Mouse (Mus musculus): Measurements from ENCODE around the gene Lpar3.
A peak's percentile ranks its signal among the peaks of the same experiment; 100 is the strongest.

The Lpar3 gene

GRCm38 (mm10) chr3:146260203-146260602 lies 39.4 kb downstream of the Lpar3 start:
- no peak for DNase-seq (ENCODE audit: low spot score)

DNA sequence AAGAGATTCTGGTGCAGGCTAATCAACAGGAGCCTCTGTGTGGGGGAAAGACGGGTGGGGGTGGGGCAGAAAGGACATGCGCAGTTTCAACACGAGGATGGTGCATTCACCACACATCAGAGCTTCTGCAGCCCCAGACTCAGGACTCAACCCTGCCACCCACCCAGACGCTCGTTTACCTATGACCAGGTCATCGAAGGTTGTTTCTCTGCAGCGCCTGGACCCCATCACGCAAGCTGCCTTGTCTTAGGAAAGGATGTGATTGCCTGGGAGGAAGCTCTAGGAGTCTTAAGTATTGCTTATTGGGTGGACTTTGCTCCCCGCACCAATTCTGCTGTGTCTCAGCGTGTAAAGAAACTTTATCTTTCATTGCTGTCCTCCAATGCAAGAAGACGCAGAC lies 40.1 kb downstream of the Lpar3 start:
- DNase-seq (ENCODE audit: low spot score) = no peak

DNA sequence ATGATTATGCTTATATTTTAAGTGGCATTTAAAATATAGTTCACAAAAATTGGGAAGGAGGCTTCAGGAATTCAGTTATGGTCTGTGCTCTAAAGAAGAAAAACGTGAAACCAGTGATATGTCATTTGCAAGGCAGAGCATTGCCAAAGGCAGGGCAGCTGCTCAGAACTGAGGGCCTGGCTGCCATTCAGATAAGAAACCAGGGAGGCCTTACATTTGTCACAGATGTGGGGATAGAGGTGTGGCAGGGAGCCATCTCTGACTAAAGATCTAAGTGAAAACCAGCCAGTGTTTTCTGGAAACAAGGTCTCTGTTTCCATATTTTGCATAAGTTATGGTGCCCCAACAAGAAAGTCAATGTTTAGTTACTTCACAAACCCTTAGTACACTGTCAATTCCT lies 41.8 kb downstream of the Lpar3 start:
- DNase-seq (ENCODE audit: low spot score) = no peak

DNA sequence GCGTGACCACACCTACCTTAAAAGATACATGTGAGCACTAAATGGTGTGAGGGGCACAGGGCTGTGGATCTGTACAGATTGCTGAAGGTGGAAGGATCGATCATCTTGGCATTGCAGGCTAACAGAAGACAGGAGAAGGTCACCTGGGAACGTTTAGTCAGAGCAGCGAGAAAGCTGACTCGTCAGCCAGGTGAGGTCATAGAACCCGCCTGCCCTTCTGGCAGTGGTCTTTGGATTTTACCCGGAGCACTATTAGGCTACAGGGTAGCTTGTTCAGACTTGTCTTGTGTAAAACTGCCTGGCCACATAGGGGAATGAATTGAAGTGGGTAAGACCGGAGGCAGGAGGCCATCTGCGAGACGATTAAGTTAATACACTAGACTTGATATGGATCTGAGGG lies 43.4 kb downstream of the Lpar3 start:
- no peak for DNase-seq (ENCODE audit: low spot score)

GRCm38 (mm10) chr3:146265545-146266130 lies 44.9 kb downstream of the Lpar3 start:
- no peak for DNase-seq (ENCODE audit: low spot score)

DNA sequence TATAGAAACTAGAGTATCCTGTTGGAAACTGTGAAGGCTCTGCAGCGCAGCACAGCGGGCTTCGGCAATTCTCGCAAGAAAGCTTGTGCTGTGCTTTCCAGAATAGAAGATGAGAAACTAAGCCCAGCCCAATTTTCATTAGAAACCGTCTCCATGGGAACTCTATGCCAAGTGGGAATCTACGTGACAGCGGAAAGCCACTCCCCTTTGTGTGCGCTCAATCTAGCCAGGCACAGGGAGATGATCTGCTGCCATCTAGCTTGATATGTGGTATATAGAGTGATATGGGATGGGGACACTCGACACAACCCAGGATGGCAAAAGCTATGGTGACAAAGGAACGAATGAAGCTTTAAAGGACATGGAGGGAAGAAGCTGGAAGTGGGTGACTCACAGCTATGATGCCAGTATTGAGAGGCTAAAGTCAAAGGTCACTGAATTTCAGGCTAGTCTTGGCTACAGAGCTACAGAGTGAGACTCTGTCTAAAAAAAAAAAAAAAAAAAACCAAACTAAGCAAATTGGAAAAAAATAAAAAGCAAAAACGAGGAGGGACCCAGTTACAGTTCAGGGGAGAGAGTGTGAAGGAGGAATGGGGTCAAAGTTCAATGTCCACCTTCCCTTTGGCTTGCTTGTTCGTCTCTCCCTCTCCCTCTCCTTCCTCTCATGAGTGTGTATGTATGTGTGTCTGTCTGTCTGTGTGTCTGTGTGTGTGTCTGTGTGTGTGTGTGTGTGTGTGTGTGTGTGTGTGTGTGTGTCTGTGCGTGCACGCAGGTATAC lies 47.5 kb downstream of the Lpar3 start:
- no peak for DNase-seq (ENCODE audit: low spot score)

DNA sequence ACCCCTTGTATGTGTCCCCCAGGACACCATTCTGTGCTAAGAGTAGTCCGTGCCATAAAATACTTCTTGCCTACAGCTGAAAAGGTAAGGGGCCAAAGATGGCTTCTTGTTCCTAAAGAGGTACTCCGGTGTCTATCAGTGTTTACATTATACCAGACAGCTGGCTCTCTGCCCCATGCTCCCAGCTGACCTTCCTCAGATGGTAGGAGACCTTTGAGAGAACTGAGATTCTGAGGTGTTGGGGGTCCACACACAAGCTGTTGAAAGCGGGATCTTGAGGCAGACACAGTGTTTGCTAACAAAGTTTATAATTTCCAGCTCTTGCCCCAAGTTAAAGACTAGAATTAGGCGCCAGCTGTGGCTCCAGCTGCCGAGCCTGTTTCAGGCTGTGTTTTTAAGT lies 53.7 kb downstream of the Lpar3 start:
- DNase-seq (ENCODE audit: low spot score) = peak; percentile 33

GRCm38 (mm10) chr3:146275360-146276025 lies 54.7 kb downstream of the Lpar3 start:
- DNase-seq (ENCODE audit: low spot score) = no peak

DNA sequence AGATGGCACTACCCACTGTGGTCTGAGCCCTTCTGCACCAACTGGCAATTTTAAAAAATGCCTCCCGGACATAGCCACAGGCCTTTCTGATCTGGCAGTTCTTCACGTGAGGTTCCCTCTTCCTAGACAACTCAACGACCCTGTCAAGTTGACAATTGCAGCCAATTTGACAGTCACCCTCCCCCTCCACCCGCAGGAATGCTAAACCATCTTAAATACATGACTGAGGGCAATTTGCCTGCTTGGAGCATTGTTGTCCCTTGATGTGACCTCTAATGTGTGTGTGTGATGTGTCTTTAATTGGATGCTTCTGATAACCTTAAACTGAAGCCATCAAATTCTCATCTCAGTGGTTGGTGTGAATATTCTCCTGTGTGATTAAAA lies 55.3 kb downstream of the Lpar3 start:
- no peak for DNase-seq (ENCODE audit: low spot score)

- DNase-seq (ENCODE audit: low spot score) = no peak
Observed at GRCm38 (mm10) chr3:146276991-146277390, 56.2 kb downstream of the Lpar3 start.

GRCm38 (mm10) chr3:146277456-146277855 lies 56.7 kb downstream of the Lpar3 start:
- no peak for DNase-seq (ENCODE audit: low spot score)

DNA sequence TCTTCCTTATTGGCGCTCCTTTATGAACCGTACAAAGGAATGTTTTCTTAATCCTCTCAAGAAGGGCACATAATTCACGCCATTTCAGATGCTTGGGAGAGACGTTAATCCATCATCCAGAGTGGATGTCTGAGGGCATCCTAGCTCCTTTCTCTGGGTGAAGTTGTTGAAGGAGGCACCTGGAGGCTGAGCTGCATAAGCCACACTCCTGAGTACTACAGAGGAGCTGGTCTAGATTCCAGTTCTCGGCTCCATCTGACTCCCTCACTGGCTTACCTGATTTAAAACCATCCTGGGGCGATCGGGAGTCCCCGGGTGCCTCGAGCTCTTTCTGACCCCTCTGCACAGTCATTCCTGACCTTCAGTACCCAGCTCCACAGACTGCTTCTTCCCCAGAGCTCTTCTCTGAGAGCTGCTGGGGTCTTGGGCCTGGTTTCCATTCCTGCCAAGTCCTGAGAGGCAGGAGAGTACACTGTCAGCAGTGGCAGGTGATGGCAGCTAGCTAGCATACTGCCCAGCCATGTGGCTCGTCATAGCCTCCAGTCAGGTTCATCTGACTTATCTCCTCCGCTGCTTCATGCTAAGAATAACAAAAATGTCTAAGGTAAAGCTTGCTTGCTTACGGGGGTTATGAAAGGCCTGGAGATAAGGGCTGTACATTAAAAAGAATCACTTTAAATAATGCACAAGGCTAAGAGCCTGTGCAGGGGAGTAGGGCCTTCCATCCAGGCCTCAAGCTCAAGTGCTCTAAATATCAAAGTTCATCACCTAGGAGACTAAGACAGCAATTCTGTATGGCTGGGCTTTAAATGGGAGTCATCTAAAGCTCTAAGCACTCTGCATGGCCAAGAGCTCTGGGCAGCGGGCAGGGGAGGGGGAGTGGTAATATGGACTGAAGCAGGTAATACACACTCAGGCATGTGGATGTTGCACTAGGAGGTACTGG lies 57.7 kb downstream of the Lpar3 start:
- peak; percentile 40 for DNase-seq (ENCODE audit: low spot score)

DNA sequence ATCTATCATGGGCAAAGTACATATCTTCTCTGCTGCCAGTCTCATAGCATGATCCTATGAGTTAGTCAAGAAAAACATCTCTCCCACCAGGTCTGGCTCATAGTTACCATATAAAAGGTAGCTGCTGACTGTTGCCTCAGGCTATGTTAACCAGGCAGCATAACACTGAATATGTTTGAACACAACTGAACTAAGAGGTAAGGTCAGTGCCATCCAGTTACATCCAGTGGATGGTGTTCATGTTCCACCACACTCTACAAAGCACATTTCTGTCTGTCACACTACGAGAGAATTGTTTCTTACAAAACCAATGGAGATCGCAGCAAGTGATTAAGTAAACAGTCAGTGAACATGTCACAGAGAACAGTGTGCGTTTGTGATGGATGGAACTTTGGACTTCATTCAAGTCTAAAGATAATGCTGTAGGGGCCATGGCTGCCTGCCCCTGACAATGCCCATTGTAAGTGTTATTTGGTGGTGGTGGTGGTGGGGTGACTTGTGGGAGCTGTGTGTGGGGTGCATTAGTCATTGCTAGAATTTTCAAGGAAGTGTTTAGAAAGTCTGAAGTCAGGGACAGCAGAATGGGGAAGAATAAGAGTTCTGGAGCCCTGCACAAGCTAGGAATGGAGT lies 63.1 kb downstream of the Lpar3 start:
- no peak for DNase-seq (ENCODE audit: low spot score)

- DNase-seq (ENCODE audit: low spot score) = no peak
Observed at GRCm38 (mm10) chr3:146286118-146286517, 65.4 kb downstream of the Lpar3 start.

GRCm38 (mm10) chr3:146291928-146292327 lies 71.2 kb downstream of the Lpar3 start:
- DNase-seq (ENCODE audit: low spot score) = no peak

DNA sequence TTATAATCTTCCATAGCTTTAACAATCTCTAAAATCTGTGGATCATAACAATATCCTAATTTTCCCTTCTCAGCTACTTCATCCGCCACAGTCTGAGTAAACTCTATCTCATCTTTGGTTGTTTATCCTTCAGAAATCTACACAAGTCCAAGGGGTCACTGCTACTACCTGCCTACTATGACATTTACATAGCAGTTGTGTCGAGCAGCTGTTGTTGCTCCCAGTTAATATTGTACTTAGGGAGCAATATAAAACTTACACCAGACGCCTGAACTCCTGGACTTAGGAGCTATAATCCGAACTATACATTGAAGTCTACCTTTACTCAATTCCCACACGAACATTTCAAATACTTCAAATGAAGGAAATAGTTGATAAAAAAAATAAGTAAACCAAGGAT lies 71.8 kb downstream of the Lpar3 start:
- no peak for DNase-seq (ENCODE audit: low spot score)

DNA sequence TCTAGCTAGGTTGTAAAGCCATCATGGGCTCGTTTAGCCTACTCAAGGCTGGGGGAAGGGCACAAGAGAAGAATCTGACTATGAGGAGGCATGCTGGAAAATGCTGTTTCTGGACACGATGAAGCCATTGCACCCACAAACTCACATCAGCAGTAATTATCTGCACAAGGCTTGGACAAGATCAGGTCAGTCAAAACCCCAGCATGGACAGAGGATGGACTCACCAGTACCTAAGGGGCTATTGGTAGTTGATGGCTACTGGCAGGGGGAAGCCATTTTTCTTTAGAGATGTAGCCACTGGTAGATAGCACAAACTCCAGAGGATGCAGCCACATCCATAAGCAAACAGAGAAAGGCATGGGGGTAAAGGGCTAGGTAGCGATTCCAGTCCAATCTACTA lies 81.7 kb downstream of the Lpar3 start:
- no peak for DNase-seq (ENCODE audit: low spot score)

- DNase-seq (ENCODE audit: low spot score) = no peak
Observed at GRCm38 (mm10) chr3:146303194-146303593, 82.4 kb downstream of the Lpar3 start.

DNA sequence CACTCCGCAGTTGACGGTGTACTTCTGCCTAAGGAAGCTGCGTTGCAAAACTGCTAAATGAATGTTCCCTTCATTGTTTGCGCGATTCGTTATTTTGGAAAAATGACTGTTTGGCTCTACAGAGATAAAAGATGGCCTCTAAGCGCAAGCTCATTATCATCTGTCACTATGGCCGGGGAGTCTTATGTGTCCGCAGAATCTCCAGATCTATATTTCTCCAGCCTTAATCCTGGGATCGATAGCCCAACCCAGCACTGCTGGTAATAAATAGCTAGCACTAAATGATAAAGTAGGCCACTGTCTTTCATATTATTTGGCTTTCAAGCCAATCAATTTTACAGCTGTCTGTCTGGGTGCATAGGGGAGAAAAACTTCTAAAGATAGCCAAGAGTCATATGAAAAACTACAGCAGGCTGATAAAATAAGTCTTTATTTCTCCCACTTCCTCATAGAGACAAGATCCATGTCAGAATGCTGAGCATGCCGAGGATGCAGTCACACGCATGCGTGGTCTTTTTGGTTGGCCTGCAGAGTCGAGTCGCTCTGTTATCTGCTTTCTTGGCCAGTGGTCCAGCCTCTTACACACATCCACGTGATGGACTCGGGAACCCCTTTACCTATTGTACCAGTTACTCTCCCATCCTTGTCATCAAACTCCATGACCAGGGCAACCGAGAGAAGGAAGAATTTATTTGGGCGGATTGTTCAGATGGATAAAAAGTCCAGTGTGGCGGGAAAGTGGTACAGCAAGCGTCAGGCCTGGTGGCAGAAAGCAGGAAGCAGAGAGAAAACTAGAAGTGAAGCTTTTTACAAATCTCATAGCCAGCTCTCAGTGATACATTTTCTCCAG lies 84.0 kb downstream of the Lpar3 start:
- no peak for DNase-seq (ENCODE audit: low spot score)

GRCm38 (mm10) chr3:146307341-146307740 lies 86.6 kb downstream of the Lpar3 start:
- DNase-seq (ENCODE audit: low spot score) = no peak

- no peak for DNase-seq (ENCODE audit: low spot score)
Observed at GRCm38 (mm10) chr3:146307886-146308285, 87.1 kb downstream of the Lpar3 start.

Measured in embryo, embryonic 10 days (tissue).